Mouse (Mus musculus): ENCODE results near the gene Gm9573. TPM values are rescaled to one million over a fixed set of nuclear protein-coding genes. Genes with fewer than 3 reads are reported as not detected.

The Gm9573 gene
- polyA plus RNA-seq, 1 experiment from 2014 or later: not detected

GRCm38 (mm10) chr17:35653086-35653485, 26.6 kb upstream of the Gm9573 start:
- H3K4me2 ChIP-seq (ENCODE audit: low read length): no peak overlapping the region
- H3K27me3 ChIP-seq (replicated peaks; ENCODE audit: control insufficient read depth, insufficient read depth, low read length): no peaks in the 10 kb centered on the region
- H3K4me1 ChIP-seq (ENCODE audit: control insufficient read depth, insufficient read depth, low read length): no peaks in the 10 kb centered on the region
- no peak for DNase-seq (ENCODE audit: low spot score)
- no peaks in the 10 kb centered on the region for H3K9me3 ChIP-seq (replicated peaks; ENCODE audit: control insufficient read depth, low read length)
- no peak for ATAC-seq
- H3K36me3 ChIP-seq (ENCODE audit: control insufficient read depth, insufficient read depth, low read length): peaks cover 33% of the 10 kb centered on the region
- H3K4me3 ChIP-seq (ENCODE audit: low read depth, low read length): no peak overlapping the region
- no peak overlapping the region for H3K27ac ChIP-seq (ENCODE audit: low read depth, low read length)
- WGBS: 82% methylated on average over 2 of the region's 2 CpGs
- H3K9ac ChIP-seq (ENCODE audit: low read length): no peak overlapping the region

GRCm38 (mm10) chr17:35649429-35649828, 23.0 kb upstream of the Gm9573 start:
- no peak overlapping the region for H3K4me3 ChIP-seq (ENCODE audit: low read depth, low read length)
- no peak overlapping the region for H3K4me2 ChIP-seq (ENCODE audit: low read length)
- no peaks in the 10 kb centered on the region for H3K9me3 ChIP-seq (replicated peaks; ENCODE audit: control insufficient read depth, low read length)
- no peak for DNase-seq (ENCODE audit: low spot score)
- 69% methylated on average over 2 of the region's 2 CpGs for WGBS
- no peak for ATAC-seq
- H3K27ac ChIP-seq (ENCODE audit: low read depth, low read length): no peak overlapping the region
- H3K9ac ChIP-seq (ENCODE audit: low read length): no peak overlapping the region
- no peaks in the 10 kb centered on the region for H3K27me3 ChIP-seq (replicated peaks; ENCODE audit: control insufficient read depth, insufficient read depth, low read length)
- no peaks in the 10 kb centered on the region for H3K4me1 ChIP-seq (ENCODE audit: control insufficient read depth, insufficient read depth, low read length)
- no peaks in the 10 kb centered on the region for H3K36me3 ChIP-seq (ENCODE audit: control insufficient read depth, insufficient read depth, low read length)

GRCm38 (mm10) chr17:35643609-35644236, 17.3 kb upstream of the Gm9573 start, which contains the start of gene Mucl3:
Gene Mucl3, minus strand, starts transcription at chr17:35643695.
- H3K9me3 ChIP-seq (replicated peaks; ENCODE audit: control insufficient read depth, low read length): no peaks in the 10 kb centered on the region
- H3K36me3 ChIP-seq (ENCODE audit: control insufficient read depth, insufficient read depth, low read length): no peaks in the 10 kb centered on the region
- 73% methylated on average over 13 of the region's 13 CpGs for WGBS
- H3K27me3 ChIP-seq (replicated peaks; ENCODE audit: control insufficient read depth, insufficient read depth, low read length): no peaks in the 10 kb centered on the region
- H3K27ac ChIP-seq (ENCODE audit: low read depth, low read length): no peak within 1 kb of the TSS
- no peaks in the 10 kb centered on the region for H3K4me1 ChIP-seq (ENCODE audit: control insufficient read depth, insufficient read depth, low read length)
- no peak for DNase-seq (ENCODE audit: low spot score)
- H3K9ac ChIP-seq (ENCODE audit: low read length): no peak within 1 kb of the TSS
- no peak within 1 kb of the TSS for H3K4me2 ChIP-seq (ENCODE audit: low read length)
- H3K4me3 ChIP-seq (ENCODE audit: low read depth, low read length): no peak within 1 kb of the TSS
- ATAC-seq: no peak

- Histone ChIP-seq H3K36me3 (ENCODE audit: control insufficient read depth, insufficient read depth, low read length) (no peaks in the 10 kb centered on the region), H3K27ac (ENCODE audit: low read depth, low read length) (no peak overlapping the region), H3K4me2 (ENCODE audit: low read length) (no peak overlapping the region), H3K4me1 (ENCODE audit: control insufficient read depth, insufficient read depth, low read length) (peaks cover 3% of the 10 kb centered on the region; the same call in 1 of the 2 replicates), H3K9ac (ENCODE audit: low read length) (no peak overlapping the region), H3K9me3 (replicated peaks; ENCODE audit: control insufficient read depth, low read length) (no peaks in the 10 kb centered on the region), H3K4me3 (ENCODE audit: low read depth, low read length) (no peak overlapping the region), H3K27me3 (replicated peaks; ENCODE audit: control insufficient read depth, insufficient read depth, low read length) (no peaks in the 10 kb centered on the region)
- ATAC-seq (no peak), DNase-seq (ENCODE audit: low spot score) (no peak)
- WGBS: 85% methylated on average over 6 of the region's 6 CpGs
Measured at GRCm38 (mm10) chr17:35639352-35639751, 12.9 kb upstream of the Gm9573 start.

GRCm38 (mm10) chr17:35638475-35639190, 12.2 kb upstream of the Gm9573 start:
- Histone ChIP-seq H3K36me3 (ENCODE audit: control insufficient read depth, insufficient read depth, low read length) (no peaks in the 10 kb centered on the region), H3K9me3 (replicated peaks; ENCODE audit: control insufficient read depth, low read length) (no peaks in the 10 kb centered on the region), H3K27me3 (replicated peaks; ENCODE audit: control insufficient read depth, insufficient read depth, low read length) (no peaks in the 10 kb centered on the region), H3K4me3 (ENCODE audit: low read depth, low read length) (no peak overlapping the region), H3K4me2 (ENCODE audit: low read length) (no peak overlapping the region), H3K4me1 (ENCODE audit: control insufficient read depth, insufficient read depth, low read length) (peaks cover 3% of the 10 kb centered on the region; the same call in 1 of the 2 replicates), H3K27ac (ENCODE audit: low read depth, low read length) (no peak overlapping the region), H3K9ac (ENCODE audit: low read length) (no peak overlapping the region)
- WGBS: 31% methylated on average over 14 of the region's 14 CpGs
- ATAC-seq: peak; percentile 77; the same call in 1 of the 2 replicates
- DNase-seq (ENCODE audit: low spot score): peak; percentile 78

GRCm38 (mm10) chr17:35636363-35636762, 9.9 kb upstream of the Gm9573 start:
- Histone ChIP-seq H3K9me3 (replicated peaks; ENCODE audit: control insufficient read depth, low read length) (no peaks in the 10 kb centered on the region), H3K4me3 (ENCODE audit: low read depth, low read length) (no peak overlapping the region), H3K36me3 (ENCODE audit: control insufficient read depth, insufficient read depth, low read length) (no peaks in the 10 kb centered on the region), H3K4me1 (ENCODE audit: control insufficient read depth, insufficient read depth, low read length) (peaks cover 3% of the 10 kb centered on the region; the same call in 1 of the 2 replicates), H3K27me3 (replicated peaks; ENCODE audit: control insufficient read depth, insufficient read depth, low read length) (no peaks in the 10 kb centered on the region), H3K4me2 (ENCODE audit: low read length) (no peak overlapping the region), H3K27ac (ENCODE audit: low read depth, low read length) (no peak overlapping the region), H3K9ac (ENCODE audit: low read length) (no peak overlapping the region)
- 37% methylated on average over 5 of the region's 5 CpGs for WGBS
- ATAC-seq (no peak), DNase-seq (ENCODE audit: low spot score) (peak; percentile 29)

GRCm38 (mm10) chr17:35635699-35636111, 9.3 kb upstream of the Gm9573 start:
- peak; percentile 87 for DNase-seq (ENCODE audit: low spot score)
- Histone ChIP-seq H3K4me3 (ENCODE audit: low read depth, low read length) (peak overlapping the region; percentile 30), H3K36me3 (ENCODE audit: control insufficient read depth, insufficient read depth, low read length) (no peaks in the 10 kb centered on the region), H3K9me3 (replicated peaks; ENCODE audit: control insufficient read depth, low read length) (no peaks in the 10 kb centered on the region), H3K27ac (ENCODE audit: low read depth, low read length) (no peak overlapping the region), H3K4me2 (ENCODE audit: low read length) (peak overlapping the region; percentile 56), H3K9ac (ENCODE audit: low read length) (peak overlapping the region; percentile 51), H3K4me1 (ENCODE audit: control insufficient read depth, insufficient read depth, low read length) (peaks cover 3% of the 10 kb centered on the region; the same call in 1 of the 2 replicates), H3K27me3 (replicated peaks; ENCODE audit: control insufficient read depth, insufficient read depth, low read length) (no peaks in the 10 kb centered on the region)
- ATAC-seq: peak; percentile 79
- 0% methylated on average over 15 of the region's 15 CpGs for WGBS

- 83% methylated on average over 3 of the region's 3 CpGs for WGBS
- Histone ChIP-seq H3K9me3 (replicated peaks; ENCODE audit: control insufficient read depth, low read length) (no peaks in the 10 kb centered on the region), H3K27me3 (replicated peaks; ENCODE audit: control insufficient read depth, insufficient read depth, low read length) (no peaks in the 10 kb centered on the region), H3K4me2 (ENCODE audit: low read length) (no peak overlapping the region), H3K36me3 (ENCODE audit: control insufficient read depth, insufficient read depth, low read length) (no peaks in the 10 kb centered on the region), H3K4me3 (ENCODE audit: low read depth, low read length) (no peak overlapping the region), H3K9ac (ENCODE audit: low read length) (no peak overlapping the region), H3K27ac (ENCODE audit: low read depth, low read length) (no peak overlapping the region), H3K4me1 (ENCODE audit: control insufficient read depth, insufficient read depth, low read length) (peaks cover 3% of the 10 kb centered on the region; the same call in 1 of the 2 replicates)
- peak; percentile 4 for DNase-seq (ENCODE audit: low spot score)
- no peak for ATAC-seq
Measured at GRCm38 (mm10) chr17:35635202-35635601, 8.8 kb upstream of the Gm9573 start.

GRCm38 (mm10) chr17:35633992-35634391, 7.6 kb upstream of the Gm9573 start:
- Histone ChIP-seq H3K36me3 (ENCODE audit: control insufficient read depth, insufficient read depth, low read length) (no peaks in the 10 kb centered on the region), H3K4me3 (ENCODE audit: low read depth, low read length) (no peak overlapping the region), H3K4me1 (ENCODE audit: control insufficient read depth, insufficient read depth, low read length) (peaks cover 3% of the 10 kb centered on the region; the same call in 1 of the 2 replicates), H3K9me3 (replicated peaks; ENCODE audit: control insufficient read depth, low read length) (no peaks in the 10 kb centered on the region), H3K9ac (ENCODE audit: low read length) (no peak overlapping the region), H3K4me2 (ENCODE audit: low read length) (no peak overlapping the region), H3K27me3 (replicated peaks; ENCODE audit: control insufficient read depth, insufficient read depth, low read length) (no peaks in the 10 kb centered on the region), H3K27ac (ENCODE audit: low read depth, low read length) (no peak overlapping the region)
- no peak for ATAC-seq
- DNase-seq (ENCODE audit: low spot score): peak; percentile 33
- WGBS: 3% methylated on average over 1 of the region's 1 CpGs
